ENCODE assay signal across 2 mouse cellular contexts in genomic region chr11:51734218-51734617, GRCm38 (mm10). TPM values are rescaled to one million over a fixed set of nuclear protein-coding genes. Genes with fewer than 3 reads are reported as not detected.
DNase-seq lines count a peak whose midpoint lies in the region; TF ChIP-seq lines count a peak whose summit lies in the region.
"Not testable (repeated sequence)": the region's sequence is repeated elsewhere in the genome, so short reads cannot be mapped to it uniquely, and the experiment has no call there.

No protein-coding gene starts in this region.

- not testable (repeated sequence) for H3K27ac ChIP-seq in ES-Bruce4 (ENCODE audit: insufficient read depth, low read length)

- H3K4me3 ChIP-seq in ES-Bruce4 (ENCODE audit: low read depth, low read length): not testable (repeated sequence)

- DNase-seq in heart, adult 11 months: peak; percentile 40

- TF ChIP-seq POLR2A in ES-Bruce4 (IDR thresholded peaks at IDR 0.05; ENCODE audit: insufficient read depth, low read length): not testable (repeated sequence)

- H3K27me3 ChIP-seq in ES-Bruce4 (ENCODE audit: control insufficient read depth, insufficient read depth, low read length, poor library complexity, severe bottlenecking): not testable (repeated sequence)

- not testable (repeated sequence) for TF ChIP-seq CTCF in ES-Bruce4 (IDR thresholded peaks at IDR 0.05; ENCODE audit: low read depth, low read length)

- TF ChIP-seq EP300 in ES-Bruce4 (IDR thresholded peaks at IDR 0.05; ENCODE audit: insufficient read depth, low read depth, low read length): peak; percentile 77; the same call in 1 of the 2 replicates

- H3K36me3 ChIP-seq in ES-Bruce4 (ENCODE audit: control insufficient read depth, insufficient read depth, low read length, poor library complexity, severe bottlenecking): peaks cover 22% of the 10 kb centered on the region

- H3K9ac ChIP-seq in ES-Bruce4 (ENCODE audit: low read depth, poor library complexity, severe bottlenecking): not testable (repeated sequence)

- not testable (repeated sequence) for H3K4me1 ChIP-seq in ES-Bruce4 (ENCODE audit: control insufficient read depth, insufficient read depth, low read length)

- not testable (repeated sequence) for H3K9me3 ChIP-seq in ES-Bruce4 (replicated peaks; ENCODE audit: control insufficient read depth, insufficient read depth, low read length, poor library complexity, severe bottlenecking)

RNA-seq across cellular contexts. Expression of gene Sec24a, which starts 29.2 kb away (rescaled TPM):
- 50.2 and 50.5 TPM in 2 replicates for polyA plus RNA-seq in ES-Bruce4 (2011; ENCODE audit: insufficient read depth, insufficient read length, low read depth, missing spikeins)

RNA-seq across cellular contexts. Expression of gene Sar1b, which starts 29.3 kb away (rescaled TPM):
- polyA plus RNA-seq in ES-Bruce4 (2011; ENCODE audit: insufficient read depth, insufficient read length, low read depth, missing spikeins): 38.8 and 39.5 TPM in 2 replicates

RNA-seq across cellular contexts. Expression of gene 0610009B22Rik, which starts 45.5 kb away (rescaled TPM):
- 37.9 and 45.7 TPM in 2 replicates for polyA plus RNA-seq in ES-Bruce4 (2011; ENCODE audit: insufficient read depth, insufficient read length, low read depth, missing spikeins)
